Mouse (Mus musculus) left cerebral cortex, postnatal 36 days (tissue): ENCODE measurements around the gene Npas3. TPM values are rescaled to one million over a fixed set of nuclear protein-coding genes. Genes with fewer than 3 reads are reported as not detected.
A peak's percentile ranks its signal among the peaks of the same experiment; 100 is the strongest.
"Not testable (repeated sequence)": the region's sequence is repeated elsewhere in the genome, so short reads cannot be mapped to it uniquely, and the experiment has no call there.

Source experiments
- DNase-seq, 2 experiments: peaks; one replicate each; pipeline ENCODE4 v3.0.0; 2021 to 2022; ENCODE audit warnings: low spot score in 2 of 2, mixed read lengths in 1 of 2
- intact Hi-C: fragments of 180-260 bp; cut with DNase I; formaldehyde crosslinking; loops from one replicate; pipeline ENCODE4 v1.15.1; 2025
- total RNA-seq, 2 experiments: library from RNA; stranded (reverse); gene quantifications; 2 replicates each; pipeline ENCODE4 v1.2.3; 2021

The Npas3 gene
- 10 to 100 TPM; 16.4 to 16.5 TPM for total RNA-seq

GRCm38 (mm10) chr12:53248101-53248727 is at the start of gene Npas3:
TSS of gene Npas3 (plus strand) at chr12:53248677.
- intact Hi-C loops, result loop anchor here (5.0 kb wide), 2 partner anchors 206 to 331 kb away; no protein-coding TSS in a partner anchor
- peak; percentile 43 to 58 for DNase-seq

- DNase-seq, result no peak
- intact Hi-C loops, result no loop called here
Measured at GRCm38 (mm10) chr12:53217141-53217540, 31.3 kb upstream of the Npas3 start.

GRCm38 (mm10) chr12:53222742-53223141 is 25.7 kb upstream of the Npas3 start:
- intact Hi-C loops, result no loop called here
- DNase-seq, result no peak

GRCm38 (mm10) chr12:53227356-53227755 is 21.1 kb upstream of the Npas3 start:
- DNase-seq, result no peak
- intact Hi-C loops, result no loop called here

GRCm38 (mm10) chr12:53229419-53229818 is 19.1 kb upstream of the Npas3 start:
- no peak for DNase-seq
- intact Hi-C loops, result no loop called here

- intact Hi-C loops, result loop anchor here (5.0 kb wide), 2 partner anchors 204 to 329 kb away; no protein-coding TSS in a partner anchor
- no peak for DNase-seq
Measured at GRCm38 (mm10) chr12:53246181-53246580, 2.3 kb upstream of the Npas3 start.

GRCm38 (mm10) chr12:53246581-53247490 is 1.6 kb upstream of the Npas3 start:
- DNase-seq, result peak in 1 of 2 experiments; percentile 18
- intact Hi-C loops, result loop anchor here (5.0 kb wide), 2 partner anchors 205 to 330 kb away; no protein-coding TSS in a partner anchor

GRCm38 (mm10) chr12:53247491-53248035 is 914 bp upstream of the Npas3 start:
- intact Hi-C loops, result loop anchor here (5.0 kb wide), 2 partner anchors 205 to 330 kb away; no protein-coding TSS in a partner anchor
- no peak for DNase-seq

- DNase-seq, result peak in 1 of 2 experiments; percentile 13
- intact Hi-C loops, result loop anchor here (5.0 kb wide), 2 partner anchors 206 to 331 kb away; no protein-coding TSS in a partner anchor
Measured at GRCm38 (mm10) chr12:53248796-53249195, 319 bp downstream of the Npas3 start.

- intact Hi-C loops, result loop anchor here (5.0 to 10.0 kb wide), 2 partner anchors 187 to 811 kb away; no protein-coding TSS in a partner anchor
- DNase-seq, result peak; percentile 10 to 36
Measured at GRCm38 (mm10) chr12:53251701-53252181, 3.3 kb downstream of the Npas3 start.

GRCm38 (mm10) chr12:53252213-53252571 is 3.7 kb downstream of the Npas3 start:
- peak; percentile 14 to 16 for DNase-seq
- intact Hi-C loops, result loop anchor here (5.0 to 10.0 kb wide), 2 partner anchors 187 to 810 kb away; no protein-coding TSS in a partner anchor

GRCm38 (mm10) chr12:53252572-53253422 is 4.3 kb downstream of the Npas3 start:
- peak; percentile 19 to 40 for DNase-seq
- intact Hi-C loops, result loop anchor here (5.0 to 10.0 kb wide), 2 partner anchors 188 to 810 kb away; no protein-coding TSS in a partner anchor

- peak; percentile 17 to 32 for DNase-seq
- intact Hi-C loops, result loop anchor here (5.0 to 10.0 kb wide), 2 partner anchors 189 to 809 kb away; no protein-coding TSS in a partner anchor
Measured at GRCm38 (mm10) chr12:53253461-53254159, 5.1 kb downstream of the Npas3 start.

GRCm38 (mm10) chr12:53254160-53254480 is 5.6 kb downstream of the Npas3 start:
- intact Hi-C loops, result loop anchor here (5.0 to 10.0 kb wide), 2 partner anchors 189 to 808 kb away; no protein-coding TSS in a partner anchor
- no peak for DNase-seq

- intact Hi-C loops, DNase-seq: not testable (repeated sequence)
Measured at GRCm38 (mm10) chr12:53274502-53274901, 26.0 kb downstream of the Npas3 start.

GRCm38 (mm10) chr12:53277393-53277792 is 28.9 kb downstream of the Npas3 start:
- DNase-seq, result no peak
- intact Hi-C loops, result no loop called here

GRCm38 (mm10) chr12:53290341-53290740 is 41.9 kb downstream of the Npas3 start:
- intact Hi-C loops, result no loop called here
- no peak for DNase-seq

- no peak for DNase-seq
- intact Hi-C loops, result no loop called here
Measured at GRCm38 (mm10) chr12:53290846-53291245, 42.4 kb downstream of the Npas3 start.
